ENCODE assay signal across 10 mouse cellular contexts in the genomic region with DNA sequence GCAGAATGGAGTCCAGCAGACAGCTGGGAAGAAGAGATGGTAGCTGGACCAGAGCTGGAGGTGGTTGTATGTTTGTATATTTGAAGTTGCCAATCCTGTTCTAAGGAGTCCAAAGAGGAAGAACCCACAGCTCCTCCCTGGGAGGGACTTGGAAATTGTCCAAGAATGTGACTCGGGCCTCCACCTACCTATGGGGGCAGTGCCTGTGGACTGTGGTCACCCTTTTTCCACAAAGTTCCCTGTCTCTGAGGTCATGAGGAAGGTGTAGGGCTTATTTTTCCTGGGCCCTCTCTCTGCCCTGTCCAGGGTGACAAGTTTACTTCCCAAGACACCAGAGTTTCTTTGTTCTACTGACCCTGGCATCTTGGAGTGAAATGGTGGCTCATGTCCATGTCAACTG. TPM values are rescaled to one million over a fixed set of nuclear protein-coding genes. Genes with fewer than 3 reads are reported as not detected.
DNase-seq lines count a peak whose midpoint lies in the region; ATAC-seq and TF ChIP-seq lines count a peak whose summit lies in the region.
"Had no signal": no experiment of that assay in that cellular context is flagged by ENCODE, and none has a peak within 500 bp of the region (broad histone marks: within the 10 kb centered on the region; RNA-seq: fewer than 3 reads in every experiment).

No protein-coding gene starts in this region.

- no peak overlapping the region for H3K4me3 ChIP-seq in liver, adult 2 months (ENCODE audit: insufficient read depth, low read depth, low read length)
- no peak overlapping the region for H3K4me3 ChIP-seq in liver, embryonic 11.5 days (ENCODE audit: low read depth, low read length)
- H3K4me3 ChIP-seq in limb, embryonic 15.5 days: no peak overlapping the region
- H3K4me3 ChIP-seq in stomach, embryonic 15.5 days (replicated peaks): no peak overlapping the region
- H3K4me3 ChIP-seq: forebrain, embryonic 15.5 days; megakaryocyte, embryonic 14.5 days had no signal

- no peak overlapping the region for H3K27ac ChIP-seq in liver, adult 2 months (replicated peaks; ENCODE audit: insufficient read depth, low read depth, low read length)
- no peak overlapping the region for H3K27ac ChIP-seq in liver, embryonic 11.5 days (ENCODE audit: low read depth, low read length)
- H3K27ac ChIP-seq in limb, embryonic 15.5 days: peak overlapping the region; percentile 54
- peak overlapping the region; percentile 65; the same call in 1 of the 2 replicates for H3K27ac ChIP-seq in stomach, embryonic 15.5 days
- H3K27ac ChIP-seq: forebrain, embryonic 15.5 days had no signal

- WGBS in liver, adult 2 months: 14% methylated on average over 1 of the region's 1 CpGs
- 38% methylated on average over 1 of the region's 1 CpGs for WGBS in liver, embryonic 11.5 days
- WGBS in limb, embryonic 15.5 days: 26% methylated on average over 1 of the region's 1 CpGs
- 24% methylated on average over 1 of the region's 1 CpGs for WGBS in stomach, embryonic 15.5 days

- H3K9me3 ChIP-seq in liver, embryonic 11.5 days (ENCODE audit: control insufficient read depth, low read length): no peaks in the 10 kb centered on the region
- no peaks in the 10 kb centered on the region for H3K9me3 ChIP-seq in limb, embryonic 15.5 days
- H3K9me3 ChIP-seq in stomach, embryonic 15.5 days: no peaks in the 10 kb centered on the region
- H3K9me3 ChIP-seq: forebrain, embryonic 15.5 days; megakaryocyte, embryonic 14.5 days had no signal

- no peaks in the 10 kb centered on the region; the same call in 1 of the 2 replicates for H3K4me1 ChIP-seq in liver, adult 2 months (ENCODE audit: control insufficient read depth, insufficient read depth, low read length)
- H3K4me1 ChIP-seq in liver, embryonic 11.5 days (replicated peaks; ENCODE audit: control insufficient read depth, insufficient read depth, low read length): no peaks in the 10 kb centered on the region
- peaks cover 12% of the 10 kb centered on the region for H3K4me1 ChIP-seq in limb, embryonic 15.5 days
- H3K4me1 ChIP-seq in stomach, embryonic 15.5 days: 0 out of 2 replicates have a peak, but pooled peaks cover 5% of the 10 kb centered on the region
- H3K4me1 ChIP-seq: forebrain, embryonic 15.5 days had no signal

- ATAC-seq in liver, embryonic 11.5 days (replicated peaks; ENCODE audit: low FRiP score): no peak
- ATAC-seq in limb, embryonic 15.5 days (ENCODE audit: insufficient number of reproducible peaks, low FRiP score, low TSS enrichment, low read depth): peak; percentile 52
- ATAC-seq in stomach, embryonic 15.5 days (ENCODE audit: insufficient read depth, low FRiP score, low read depth): peak; percentile 37; the same call in 1 of the 2 replicates
- ATAC-seq: forebrain, embryonic 15.5 days had no signal

- H3K27me3 ChIP-seq in liver, adult 2 months (ENCODE audit: control insufficient read depth, insufficient read depth, low read length): no peaks in the 10 kb centered on the region
- H3K27me3 ChIP-seq in liver, embryonic 11.5 days (replicated peaks; ENCODE audit: control insufficient read depth, insufficient read depth, low read length): no peaks in the 10 kb centered on the region
- H3K27me3 ChIP-seq in limb, embryonic 15.5 days: no peaks in the 10 kb centered on the region
- no peaks in the 10 kb centered on the region for H3K27me3 ChIP-seq in stomach, embryonic 15.5 days (replicated peaks)
- H3K27me3 ChIP-seq: forebrain, embryonic 15.5 days had no signal

- H3K36me3 ChIP-seq in liver, adult 2 months (ENCODE audit: control insufficient read depth, insufficient read depth, low read length): no peaks in the 10 kb centered on the region
- no peaks in the 10 kb centered on the region for H3K36me3 ChIP-seq in liver, embryonic 11.5 days (ENCODE audit: control insufficient read depth, insufficient read depth, low read length)
- H3K36me3 ChIP-seq in limb, embryonic 15.5 days: no peaks in the 10 kb centered on the region
- no peaks in the 10 kb centered on the region for H3K36me3 ChIP-seq in stomach, embryonic 15.5 days
- H3K36me3 ChIP-seq: forebrain, embryonic 15.5 days had no signal

- no peak overlapping the region for H3K9ac ChIP-seq in liver, adult 2 months (ENCODE audit: low read depth, low read length)
- H3K9ac ChIP-seq in liver, embryonic 11.5 days (ENCODE audit: low read depth, low read length): no peak overlapping the region
- no peak overlapping the region for H3K9ac ChIP-seq in limb, embryonic 15.5 days
- no peak overlapping the region for H3K9ac ChIP-seq in stomach, embryonic 15.5 days
- H3K9ac ChIP-seq: forebrain, embryonic 15.5 days had no signal

- peak; percentile 22 for DNase-seq in liver, adult 2 months (ENCODE audit: extremely low read depth, low read depth, low spot score)
- DNase-seq in liver, embryonic 11.5 days (ENCODE audit: low spot score): no peak
- DNase-seq in fat pad, adult 2 months (ENCODE audit: extremely low read depth, low read depth, low spot score): peak; percentile 51
- DNase-seq in embryo, embryonic 10.5 days (ENCODE audit: low spot score): no peak
- DNase-seq in right cerebral cortex, adult 18-20 months: no peak
- DNase-seq: cerebellum, adult 8-10 months had no signal

- TF ChIP-seq POLR2A in liver, adult 2 months (IDR thresholded peaks at IDR 0.05; ENCODE audit: extremely low read depth, insufficient read depth, low read length): no peak

- no peaks in the 10 kb centered on the region for H3K79me2 ChIP-seq in liver, adult 2 months (ENCODE audit: control insufficient read depth, insufficient read depth, low read length)

- TF ChIP-seq CTCF in liver, adult 2 months (IDR thresholded peaks at IDR 0.05; ENCODE audit: low read depth, low read length): no peak

- H3K4me2 ChIP-seq in liver, embryonic 11.5 days: no peak overlapping the region
- no peak overlapping the region for H3K4me2 ChIP-seq in limb, embryonic 15.5 days
- H3K4me2 ChIP-seq in stomach, embryonic 15.5 days: no peak overlapping the region
- H3K4me2 ChIP-seq: forebrain, embryonic 15.5 days had no signal

RNA-seq across cellular contexts. Expression of gene Metrnl, which starts 39.6 kb away (rescaled TPM):
- 4.3 and 5.3 TPM in 2 replicates for total RNA-seq in liver, adult 2 months (2014; rRNA removed)
- polyA plus RNA-seq in liver, adult 2 months (2012; rRNA removed): 4.8 and 5.5 TPM in 2 replicates
- 4.5 and 4.7 TPM in 2 replicates for polyA plus RNA-seq in liver, embryonic 11.5 days (2014; fragmentation: Nextera tagmentation; extraction: Ambion mirVana)
- 77.1 and 79.7 TPM in 2 replicates for polyA plus RNA-seq in limb, embryonic 15.5 days (2015; fragmentation: Nextera tagmentation; extraction: Ambion mirVana)
- polyA plus RNA-seq in stomach, embryonic 15.5 days (2015; fragmentation: Nextera tagmentation; extraction: Ambion mirVana): 30.7 and 37.0 TPM in 2 replicates

Comparison
In these comparisons a context has a peak if more than half of its experiments do, and no peak if none do; other contexts are left out.
1. DNase-seq: peak in liver, adult 2 months (single experiment) and fat pad, adult 2 months (single experiment); none in liver, embryonic 11.5 days (single experiment), embryo, embryonic 10.5 days (single experiment) and right cerebral cortex, adult 18-20 months (single experiment).
2. H3K27ac ChIP-seq: peak in limb, embryonic 15.5 days (single experiment) and stomach, embryonic 15.5 days (single experiment); none in liver, adult 2 months (single experiment) and liver, embryonic 11.5 days (single experiment).